Mouse (Mus musculus) embryonic facial prominence, embryonic 14.5 days (tissue): ENCODE results near the gene Omd. TPM values are rescaled to one million over a fixed set of nuclear protein-coding genes. Genes with fewer than 3 reads are reported as not detected.

Source experiments
- ATAC-seq: fragments of 200-750 bp; cut with Nextera tagmentation; 2 replicates; pipeline ENCODE4 v1.8.0; 2017; ENCODE audit warnings: low read depth, moderate number of reproducible peaks, moderate TSS enrichment
- DNase-seq: peaks from one replicate; pipeline ENCODE4 v3.0.0-alpha.2; 2015; ENCODE audit warnings: low spot score
- H3K27ac ChIP-seq: fragments of 300-500 bp; sonication (generic); replicated peaks from 2 replicates; pipeline ENCODE4 v1.5.1; 2014; ENCODE audit warnings: low read depth, mild to moderate bottlenecking, low read length, moderate library complexity
- H3K27me3 ChIP-seq: fragments of 300-500 bp; sonication (generic); replicated peaks from 2 replicates; pipeline ENCODE4 v1.6.1; 2014; ENCODE audit warnings: low read length; ENCODE audit not compliant: control insufficient read depth, insufficient read depth
- H3K36me3 ChIP-seq: fragments of 300-500 bp; sonication (generic); 2 replicates; pipeline ENCODE4 v1.6.1; 2014; ENCODE audit warnings: low read length, mixed read lengths; ENCODE audit not compliant: control insufficient read depth, insufficient read depth
- H3K4me1 ChIP-seq: fragments of 300-500 bp; sonication (generic); 2 replicates; pipeline ENCODE4 v1.6.1; 2014; ENCODE audit warnings: antibody characterized with exemption, low read length; ENCODE audit not compliant: control insufficient read depth, insufficient read depth
- H3K4me2 ChIP-seq: fragments of 300-500 bp; sonication (generic); 2 replicates; pipeline ENCODE4 v1.6.1; 2014; ENCODE audit warnings: low read depth, mild to moderate bottlenecking, low read length, moderate library complexity, mixed read lengths
- H3K4me3 ChIP-seq: fragments of 300-500 bp; sonication (generic); 2 replicates; pipeline ENCODE4 v1.5.1; 2014; ENCODE audit warnings: low read depth, mild to moderate bottlenecking, low read length
- H3K9ac ChIP-seq: fragments of 300-500 bp; sonication (generic); 2 replicates; pipeline ENCODE4 v1.6.1; 2014; ENCODE audit warnings: low read depth, mild to moderate bottlenecking, low read length, moderate library complexity, mixed read lengths
- H3K9me3 ChIP-seq: fragments of 300-500 bp; sonication (generic); 2 replicates; pipeline ENCODE4 v1.6.1; 2016; ENCODE audit warnings: low read length; ENCODE audit not compliant: control insufficient read depth
- WGBS: fragments of 180-500 bp; shearing (Covaris S2); extraction: QIAGEN DNeasy Blood & Tissue Kit; methylation state at CpG from one replicate; pipeline ENCODE4 v1.1.7; 2014; 5-methylcytosine and 5-hydroxymethylcytosine counted together
- polyA plus RNA-seq: library from polyadenylated mRNA; unstranded; fragments of >200 nt; fragmentation: Nextera tagmentation; extraction: Ambion mirVana; gene quantifications from 2 replicates; pipeline ENCODE4 v1.2.1, GENCODE M21; 2014

The Omd gene
- polyA plus RNA-seq, 1 experiment from 2014 or later: 31.9 TPM

DNA sequence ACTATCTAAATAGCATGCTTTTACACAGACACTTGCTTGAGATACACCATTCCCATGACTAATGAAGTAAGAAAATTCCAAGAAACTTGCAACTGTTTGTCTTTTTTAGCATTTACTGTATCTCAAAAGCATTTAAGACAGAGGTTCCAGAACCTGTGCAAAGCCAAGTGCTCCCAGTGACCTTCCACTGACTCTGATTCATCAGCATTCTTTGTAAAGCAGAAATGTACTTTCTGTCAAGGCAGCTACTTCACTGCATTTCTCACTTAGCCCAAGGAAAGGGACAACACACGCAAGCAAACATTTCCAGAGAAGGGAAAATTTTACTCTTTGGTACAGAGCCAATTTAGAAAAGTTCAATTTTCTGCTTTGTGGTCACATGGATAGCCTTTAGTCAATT is 41.0 kb downstream of the Omd start:
- Histone ChIP-seq H3K27ac (no peak overlapping the region), H3K9ac (no peak overlapping the region), H3K36me3 (peaks cover 18% of the 10 kb centered on the region; the same call in 1 of the 2 replicates), H3K9me3 (no peaks in the 10 kb centered on the region), H3K4me3 (no peak overlapping the region), H3K27me3 (no peaks in the 10 kb centered on the region), H3K4me1 (no peaks in the 10 kb centered on the region), H3K4me2 (no peak overlapping the region)
- DNase-seq (no peak), ATAC-seq (no peak)
- WGBS: 71% methylated on average over 1 of the region's 1 CpGs

- H3K27ac ChIP-seq: no peak overlapping the region
- H3K9me3 ChIP-seq: no peaks in the 10 kb centered on the region
- DNase-seq (no peak), ATAC-seq (no peak)
- no peak overlapping the region for H3K4me2 ChIP-seq
- no peaks in the 10 kb centered on the region for H3K4me1 ChIP-seq
- H3K36me3 ChIP-seq: peaks cover 6% of the 10 kb centered on the region; the same call in 1 of the 2 replicates
- H3K9ac ChIP-seq: no peak overlapping the region
- no peak overlapping the region for H3K4me3 ChIP-seq
- no peaks in the 10 kb centered on the region for H3K27me3 ChIP-seq
Observed at GRCm38 (mm10) chr13:49628167-49628566, 45.9 kb downstream of the Omd start.

DNA sequence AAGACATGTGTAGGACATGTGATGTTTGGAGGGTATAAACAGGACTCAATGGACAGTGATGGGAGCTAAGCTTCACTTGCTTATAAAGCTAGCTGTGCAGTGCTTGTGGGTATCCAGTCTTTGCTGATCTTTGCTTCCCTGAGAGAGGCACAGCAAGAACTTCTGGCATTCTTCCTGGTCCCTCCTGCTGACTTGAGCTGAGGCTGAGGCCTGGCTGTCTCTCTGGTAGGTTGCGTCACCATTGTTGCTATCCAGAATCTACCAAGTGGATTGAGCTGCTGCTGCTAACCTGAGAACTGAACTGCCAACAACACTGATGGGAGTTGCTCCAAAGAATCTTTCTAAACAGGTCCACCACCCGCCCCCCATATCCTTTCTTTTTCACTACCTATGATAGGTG is 46.8 kb downstream of the Omd start:
- Histone ChIP-seq H3K9ac (no peak overlapping the region), H3K27ac (no peak overlapping the region), H3K4me2 (no peak overlapping the region), H3K4me1 (no peaks in the 10 kb centered on the region), H3K27me3 (no peaks in the 10 kb centered on the region), H3K9me3 (no peaks in the 10 kb centered on the region), H3K4me3 (no peak overlapping the region), H3K36me3 (peaks cover under 1% of the 10 kb centered on the region; the same call in 1 of the 2 replicates)
- ATAC-seq (no peak), DNase-seq (no peak)
- 92% methylated on average over 2 of the region's 2 CpGs for WGBS

- DNase-seq (no peak), ATAC-seq (no peak)
- no peaks in the 10 kb centered on the region for H3K27me3 ChIP-seq
- H3K4me1 ChIP-seq: no peaks in the 10 kb centered on the region
- no peak overlapping the region for H3K4me2 ChIP-seq
- H3K9me3 ChIP-seq: no peaks in the 10 kb centered on the region
- 89% methylated on average over 2 of the region's 2 CpGs for WGBS
- H3K27ac ChIP-seq: no peak overlapping the region
- no peak overlapping the region for H3K9ac ChIP-seq
- H3K4me3 ChIP-seq: no peak overlapping the region
- 0 out of 2 replicates have a peak, but pooled peaks cover 3% of the 10 kb centered on the region for H3K36me3 ChIP-seq
Observed at GRCm38 (mm10) chr13:49639965-49640364, 57.7 kb downstream of the Omd start.

Other genes with a start within 250 kb of the Omd start
- gene Bicd2, start 240.9 kb upstream of the Omd start, polyA plus RNA-seq: 35.9 and 37.1 TPM in 2 replicates
- gene Ippk, start 161.2 kb upstream of the Omd start, polyA plus RNA-seq: 13.8 and 14.5 TPM in 2 replicates
- 0.81 and 0.97 TPM in 2 replicates for gene Tes3-ps, start 89.1 kb upstream of the Omd start, polyA plus RNA-seq
- gene Ecm2, start 77.7 kb upstream of the Omd start, polyA plus RNA-seq: 1.7 TPM in 2 replicates
- 200 and 243 TPM in 2 replicates for gene Aspn, start 38.0 kb upstream of the Omd start, polyA plus RNA-seq
- 290 and 318 TPM in 2 replicates for gene Ogn, start 25.6 kb downstream of the Omd start, polyA plus RNA-seq
- 22.3 and 24.0 TPM in 2 replicates for gene Cenpp, start 70.3 kb downstream of the Omd start, polyA plus RNA-seq
- 14.1 and 14.5 TPM in 2 replicates for gene Nol8, start 70.6 kb downstream of the Omd start, polyA plus RNA-seq
- 67.0 and 75.0 TPM in 2 replicates for gene Iars, start 99.6 kb downstream of the Omd start, polyA plus RNA-seq
- not detected in 2 replicates for gene Gm30302, start 216.5 kb downstream of the Omd start, polyA plus RNA-seq